Mouse (Mus musculus) heart, postnatal 4 days (tissue): ENCODE results near the gene Hebp1. TPM values are rescaled to one million over a fixed set of nuclear protein-coding genes. Genes with fewer than 3 reads are reported as not detected.

Source experiments
- DNase-seq: peaks from one replicate; pipeline ENCODE4 v3.0.0; 2021
- total RNA-seq, 2 experiments: library from RNA; stranded (reverse); gene quantifications; 2 replicates each; pipeline ENCODE4 v1.2.3; 2021

Hebp1 gene
- total RNA-seq, result 10 to 100 TPM; 45.0 to 59.6 TPM

DNA sequence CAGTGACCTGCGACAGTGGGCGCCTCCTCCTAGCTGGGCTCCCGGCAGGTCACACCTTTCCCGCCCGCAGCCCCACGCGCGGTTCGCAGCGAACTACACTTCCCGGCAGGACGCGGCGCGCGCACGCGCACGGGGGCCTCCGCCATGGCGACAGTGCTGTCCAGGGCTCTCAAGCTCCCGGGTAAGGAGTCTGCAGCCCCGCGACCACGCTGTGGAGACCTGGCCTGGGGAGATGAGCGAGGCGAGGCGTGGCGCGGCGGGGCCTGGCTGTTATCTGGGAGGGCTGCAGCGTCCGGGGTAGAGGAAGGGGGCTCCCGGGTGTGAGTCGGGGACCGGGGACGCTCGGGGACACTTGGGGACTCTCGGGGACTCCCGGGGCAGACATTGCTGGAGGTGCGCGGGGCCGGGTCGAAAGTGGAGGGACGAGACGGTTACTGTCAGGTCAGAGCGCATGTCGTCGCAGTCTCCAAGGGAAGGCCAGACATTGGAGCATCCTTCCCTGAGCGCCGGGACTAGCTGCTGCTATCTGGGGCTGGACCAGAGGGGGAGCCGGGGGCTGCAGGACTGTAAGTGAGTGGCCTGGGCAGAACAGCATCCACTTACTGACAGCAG, at the start of gene Hebp1, which contains the start of gene Fam234b:
Hebp1 (minus strand) TSS at position 102 of the 612 bp plus-strand sequence.
Fam234b (plus strand) TSS at position 57 of the 612 bp plus-strand sequence.
- peak; percentile 85 for DNase-seq

DNA sequence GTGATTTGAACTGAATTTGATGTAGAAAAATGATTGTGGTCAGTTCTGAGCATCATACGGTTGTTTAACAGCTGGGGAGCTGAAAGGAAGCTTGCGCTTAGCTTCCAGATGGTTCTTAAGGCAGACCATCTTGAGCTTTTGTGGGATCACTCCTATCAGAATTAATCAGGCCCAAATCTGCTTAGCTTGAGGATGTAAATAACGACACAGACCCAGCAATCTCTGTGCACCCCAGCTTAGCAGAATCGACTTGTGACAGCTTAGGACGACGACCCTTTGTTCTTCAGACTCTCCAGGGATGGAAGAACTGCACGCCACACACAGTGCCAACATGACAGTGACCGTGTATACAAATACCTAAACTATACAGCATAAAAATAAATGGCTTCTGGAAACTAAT, 47.8 kb upstream of the Hebp1 start:
- DNase-seq, result no peak

DNA sequence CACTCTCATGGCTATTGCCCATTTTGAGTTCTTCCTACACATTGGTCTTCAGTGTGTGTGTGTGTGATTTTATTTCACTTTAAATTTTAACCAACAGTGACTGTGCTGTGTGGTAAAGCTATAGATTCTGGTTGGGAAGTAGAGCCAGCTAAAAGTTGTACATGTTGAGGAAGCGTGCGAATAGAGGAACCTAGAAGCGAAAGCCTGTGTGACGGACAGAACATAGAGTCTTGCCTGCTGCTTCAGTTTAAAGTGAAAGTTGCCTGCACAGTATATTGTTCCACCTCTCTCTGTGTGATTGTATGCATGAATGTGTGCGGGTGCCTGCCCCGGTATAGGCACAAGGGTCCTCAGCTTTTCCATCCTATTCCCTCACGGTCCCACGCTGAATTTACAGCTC, 42.5 kb upstream of the Hebp1 start:
- no peak for DNase-seq

DNA sequence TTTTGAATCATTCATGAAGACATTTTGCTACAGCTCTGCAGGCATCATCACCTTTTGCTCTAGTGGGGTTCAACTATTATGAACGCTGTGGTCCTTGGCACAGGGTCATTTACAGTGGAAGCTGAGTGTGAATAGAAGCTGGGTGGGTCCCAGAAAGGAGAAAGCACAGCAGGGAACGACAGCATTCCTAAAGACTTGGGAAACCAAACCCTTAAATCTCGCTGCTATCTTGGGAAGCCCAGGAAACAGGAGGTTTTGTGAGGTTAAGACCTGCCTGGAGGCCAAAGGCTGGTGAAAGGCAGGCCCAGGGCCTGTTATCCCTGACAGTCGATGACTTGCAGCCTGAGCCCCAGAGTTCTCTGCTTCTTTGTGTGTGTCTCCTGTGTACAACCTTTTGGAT, 40.4 kb upstream of the Hebp1 start:
- no peak for DNase-seq

DNA sequence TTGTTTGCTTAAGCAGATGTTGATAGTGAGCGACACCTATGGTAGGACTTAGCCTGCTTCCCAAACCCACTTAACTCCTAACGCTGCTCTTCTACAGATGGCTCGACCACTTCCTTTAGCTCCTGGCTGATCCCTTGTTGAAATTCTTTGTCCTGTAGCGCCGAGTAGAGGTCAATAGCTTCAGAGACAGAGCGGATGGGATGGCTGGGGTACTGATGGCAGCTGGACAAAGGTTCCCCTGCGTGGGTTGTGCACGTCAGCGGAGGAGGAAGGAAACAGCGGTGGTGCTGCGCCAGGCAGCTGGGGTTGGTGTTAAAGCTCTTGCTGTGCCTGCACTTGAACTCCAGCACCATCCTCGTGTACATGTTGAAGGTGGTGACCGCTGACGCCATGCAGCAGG, 39.5 kb upstream of the Hebp1 start:
- peak; percentile 51 for DNase-seq

DNA sequence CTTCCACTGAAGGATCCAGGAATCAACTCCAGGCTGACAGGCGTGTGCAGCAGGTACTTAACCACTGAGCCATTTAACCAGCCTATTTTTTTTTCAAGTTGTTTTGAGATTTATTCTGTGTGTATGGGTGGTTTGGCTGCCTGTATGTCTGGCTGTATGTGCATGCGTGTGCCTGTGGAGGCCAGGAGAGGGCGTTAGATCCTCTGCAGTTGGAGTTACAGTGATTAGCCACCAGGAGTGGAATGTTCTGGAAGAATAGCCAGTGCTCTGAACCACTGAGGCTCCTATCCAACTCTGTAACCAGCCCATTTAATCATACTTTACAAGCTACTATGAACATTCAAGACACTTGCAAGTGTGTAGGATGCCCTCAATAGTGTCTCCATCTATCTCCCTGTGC, 38.8 kb upstream of the Hebp1 start:
- DNase-seq, result no peak

DNA sequence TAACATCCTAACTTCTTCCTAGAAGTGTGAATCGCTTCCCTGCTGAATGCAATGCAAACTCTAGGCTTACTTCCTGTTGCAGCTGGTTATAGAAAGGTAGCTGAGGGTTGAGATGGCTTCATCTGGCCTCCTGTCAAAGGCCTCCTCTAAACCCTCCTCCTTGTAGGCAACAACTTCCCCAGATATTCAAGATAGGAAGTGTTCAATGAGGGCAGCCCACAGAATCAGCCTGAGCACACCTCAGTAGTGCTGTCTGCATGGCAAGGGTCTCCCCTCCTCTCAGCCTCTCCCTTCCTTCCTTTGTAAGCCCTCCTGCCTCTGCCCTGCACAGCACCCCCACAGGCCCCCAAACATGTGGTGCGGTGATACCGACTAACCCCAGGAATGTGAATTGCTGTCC, 37.9 kb upstream of the Hebp1 start:
- no peak for DNase-seq

DNA sequence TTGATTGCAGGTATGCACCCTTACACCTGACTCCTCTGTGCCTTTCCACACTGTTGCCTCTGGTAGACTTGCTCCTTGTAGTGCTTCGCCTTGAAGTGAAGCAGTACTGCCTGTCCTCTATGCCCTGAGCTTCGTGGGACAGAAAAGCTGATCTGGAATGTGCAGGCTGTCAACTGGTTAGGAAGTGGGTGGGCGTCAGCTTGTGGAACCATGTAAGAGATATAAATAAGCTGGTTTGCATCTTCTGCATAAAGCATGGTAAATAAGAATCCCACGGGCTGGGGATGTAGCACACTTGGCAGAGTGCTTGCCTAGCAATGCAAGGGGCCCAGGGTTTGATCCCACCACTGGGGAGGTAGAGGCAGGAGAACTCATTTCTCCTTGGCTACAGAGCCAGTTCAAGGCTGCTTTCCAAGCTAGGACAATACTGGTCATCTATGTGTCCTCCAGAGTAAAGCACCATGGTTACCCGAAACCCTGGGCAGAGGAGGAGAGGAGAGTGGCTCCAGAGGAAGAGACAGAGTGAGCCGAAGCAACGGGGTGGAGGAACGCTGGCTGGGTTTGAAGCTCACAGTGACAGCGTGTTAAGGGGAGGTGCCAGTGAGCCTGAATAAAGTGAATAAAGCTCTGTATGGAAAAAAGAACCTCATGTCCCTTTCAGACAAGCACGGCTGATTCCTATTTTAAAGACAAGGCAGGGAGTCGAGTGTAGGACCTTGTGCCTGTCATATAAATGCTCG, 34.8 kb upstream of the Hebp1 start:
- DNase-seq, result no peak

DNA sequence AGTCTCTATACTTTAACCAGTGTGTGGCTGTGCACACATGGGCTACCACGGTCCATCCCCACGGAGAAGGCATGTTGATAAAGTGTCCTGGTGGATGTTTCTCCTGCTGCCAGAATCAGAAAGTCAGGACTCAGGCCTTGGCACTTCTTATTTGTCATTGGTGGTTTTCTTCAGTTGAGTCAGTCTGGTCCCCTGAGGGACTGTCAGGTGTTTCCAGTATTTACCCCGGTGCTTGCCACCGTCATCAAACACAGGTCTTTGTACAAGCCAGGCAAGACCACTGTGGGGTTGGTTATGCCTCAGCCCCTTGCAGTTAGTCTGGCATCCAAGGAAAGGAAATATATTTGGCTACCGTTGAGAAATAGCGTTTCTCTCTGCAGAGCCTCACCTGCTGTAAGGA, 32.8 kb upstream of the Hebp1 start:
- DNase-seq, result no peak

DNA sequence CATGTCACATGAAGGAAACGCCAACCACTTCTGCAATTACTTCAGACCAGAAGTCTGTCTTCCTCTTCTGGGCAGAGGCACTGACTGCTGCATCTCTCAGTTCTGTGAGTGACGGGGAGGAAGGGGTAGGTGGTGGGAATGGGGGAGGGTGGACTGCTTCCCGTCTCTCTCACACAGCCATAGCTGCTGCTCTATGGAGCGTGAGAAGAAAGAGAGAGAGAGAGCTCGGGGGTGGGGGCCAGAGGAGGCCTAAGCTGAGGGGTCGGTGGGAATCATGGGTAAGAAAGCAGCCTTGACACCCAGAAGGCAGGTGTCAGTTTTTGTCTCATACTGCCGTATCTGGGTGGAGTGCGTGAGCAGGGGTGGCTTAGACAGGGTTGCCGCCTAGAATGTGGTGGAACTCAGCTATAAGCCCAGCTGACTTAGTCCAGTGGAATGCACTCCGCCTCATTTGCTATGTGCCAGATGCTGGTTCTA, 30.7 kb upstream of the Hebp1 start:
- no peak for DNase-seq

DNA sequence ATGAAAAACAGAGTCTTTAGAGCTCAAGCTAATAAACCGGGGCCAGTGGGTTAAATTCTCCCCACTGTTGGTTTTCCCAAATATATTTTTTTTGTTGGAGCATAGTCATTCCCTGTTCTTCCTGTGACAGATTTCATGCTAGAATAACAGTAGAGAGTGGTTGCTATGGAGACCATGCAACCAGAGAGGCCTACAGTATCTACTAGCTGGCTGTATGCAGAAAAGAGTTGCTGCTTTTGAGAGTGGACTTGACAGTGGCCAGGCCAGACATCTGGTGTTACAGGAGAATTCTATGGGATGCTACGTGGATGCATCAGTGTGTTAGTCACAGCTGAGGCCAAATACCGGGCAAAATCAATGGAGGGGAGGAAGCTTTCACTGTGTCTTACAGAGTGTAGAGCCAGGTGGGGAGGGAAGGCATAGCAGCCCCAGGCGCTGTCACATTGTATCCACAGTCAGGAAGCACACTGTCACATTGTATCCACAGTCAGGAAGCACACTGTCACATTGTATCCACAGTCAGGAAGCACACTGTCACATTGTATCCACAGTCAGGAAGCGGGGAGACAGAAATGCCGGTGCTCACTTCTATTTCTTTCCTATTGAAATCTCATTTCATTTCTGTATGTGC, 26.1 kb upstream of the Hebp1 start:
- no peak for DNase-seq

DNA sequence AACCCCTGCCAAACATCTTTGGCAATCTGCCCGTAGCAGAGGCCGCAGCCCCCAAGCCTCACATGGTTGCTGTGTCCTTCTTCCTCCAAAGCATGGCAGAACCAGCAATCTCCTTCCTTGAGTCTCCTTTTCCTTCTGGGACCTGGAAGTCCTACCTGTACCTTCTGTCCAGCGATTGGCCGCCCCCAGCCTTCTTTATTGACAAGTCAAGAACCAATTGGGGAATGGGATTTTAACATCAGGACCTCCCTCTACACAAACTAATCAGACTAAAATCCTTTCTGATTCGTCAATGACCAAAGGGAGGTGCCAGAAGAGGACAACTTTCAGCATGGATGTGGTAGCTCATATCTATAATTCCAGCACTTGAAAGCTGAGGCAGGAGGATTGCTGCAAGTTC, 22.1 kb upstream of the Hebp1 start:
- no peak for DNase-seq

DNA sequence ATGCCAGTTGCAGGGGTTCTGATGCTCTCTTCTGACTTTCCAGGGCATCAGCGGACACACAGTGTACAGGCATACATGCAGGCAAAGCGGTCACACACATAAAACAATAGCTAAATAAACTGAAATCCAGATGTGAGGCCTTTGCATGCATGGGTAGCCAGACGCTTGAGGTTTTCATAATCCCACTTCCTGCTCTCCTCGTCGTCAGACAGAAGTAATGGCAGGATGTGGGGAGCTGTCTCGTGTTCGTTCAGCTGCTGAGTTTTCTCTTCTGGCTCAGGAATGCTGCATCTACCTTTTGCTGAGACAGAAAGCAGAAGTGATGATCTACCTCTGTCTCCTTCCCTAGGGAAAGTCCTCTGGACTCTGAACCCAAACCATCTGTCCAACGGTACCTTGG, 20.5 kb upstream of the Hebp1 start:
- no peak for DNase-seq

DNA sequence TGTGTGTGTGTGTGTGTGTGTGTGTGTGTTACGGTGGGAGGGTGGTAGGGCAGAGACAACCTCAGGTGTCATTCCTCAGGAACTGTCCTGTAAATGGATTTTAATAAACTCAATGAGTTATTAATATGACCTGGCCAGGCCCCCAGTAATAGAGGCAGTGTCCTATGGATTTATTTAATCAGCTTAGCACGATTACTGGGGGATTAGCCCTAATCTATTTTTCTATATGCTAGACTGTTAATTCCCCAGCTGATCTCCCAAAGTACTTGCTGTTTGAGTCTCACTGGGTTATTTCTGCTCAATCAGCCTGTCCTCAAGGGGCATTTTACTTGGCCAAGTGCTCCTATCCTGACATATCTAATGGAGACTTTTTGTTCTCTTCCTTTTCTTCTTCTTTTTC, 14.8 kb upstream of the Hebp1 start:
- DNase-seq, result no peak

DNA sequence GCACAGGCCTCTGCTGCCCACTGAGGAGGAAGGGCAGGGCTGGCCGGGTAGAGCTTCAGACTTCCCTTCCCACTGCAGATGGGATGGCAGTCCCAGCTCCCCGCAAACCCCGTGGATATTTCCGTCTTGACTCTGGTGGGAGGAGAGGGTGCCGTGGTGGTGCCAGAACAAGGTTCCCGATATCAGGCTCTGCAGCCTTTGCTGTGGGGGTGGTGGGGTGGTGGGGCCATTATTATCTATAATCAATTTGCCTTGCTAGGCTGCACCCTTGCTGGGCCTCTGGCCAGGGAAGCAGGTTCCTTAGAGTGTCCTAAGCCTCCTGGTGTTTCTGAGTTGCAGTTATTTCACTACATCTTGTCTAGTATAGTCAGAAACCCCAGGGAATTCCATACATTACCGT, 13.3 kb upstream of the Hebp1 start:
- DNase-seq, result no peak

DNA sequence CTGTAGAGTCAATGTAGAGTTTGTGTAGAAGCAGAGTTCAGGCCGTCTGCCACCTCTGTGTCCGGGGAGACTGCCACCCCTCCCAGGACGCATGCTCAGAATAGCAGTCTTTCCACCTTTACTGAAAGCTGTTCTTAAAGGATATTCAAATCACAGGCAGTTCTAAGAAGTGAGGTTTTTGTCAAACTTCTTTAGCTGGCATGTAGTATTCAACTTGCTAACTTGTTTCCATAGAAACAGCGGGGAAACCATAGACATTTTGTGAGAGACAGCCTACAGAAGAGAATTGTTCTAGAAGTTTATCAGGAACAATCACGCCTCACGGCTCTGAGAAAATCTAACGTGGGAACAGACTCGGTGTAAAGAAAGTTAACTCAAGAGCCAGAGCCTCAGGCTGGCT, 9.1 kb upstream of the Hebp1 start:
- no peak for DNase-seq

DNA sequence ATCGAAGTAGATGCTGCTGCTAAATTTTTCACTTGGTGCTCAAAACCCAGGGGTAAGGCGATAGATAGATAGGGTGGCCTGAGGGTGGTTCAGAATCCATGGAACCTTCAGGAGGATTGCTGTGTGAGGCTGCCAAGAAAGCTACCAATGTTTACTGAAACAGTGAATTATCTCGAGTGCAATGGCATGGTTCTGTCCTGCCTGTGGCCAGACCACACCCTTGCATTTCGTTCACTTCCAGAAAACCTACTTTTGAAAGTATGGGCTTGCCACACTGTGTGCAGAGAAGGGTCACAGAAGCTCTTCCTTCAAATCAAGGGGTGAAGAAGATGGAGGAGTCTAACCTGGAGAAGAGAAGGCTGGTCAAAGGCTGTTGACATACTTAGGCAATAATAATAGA, 8.0 kb upstream of the Hebp1 start:
- DNase-seq, result no peak

DNA sequence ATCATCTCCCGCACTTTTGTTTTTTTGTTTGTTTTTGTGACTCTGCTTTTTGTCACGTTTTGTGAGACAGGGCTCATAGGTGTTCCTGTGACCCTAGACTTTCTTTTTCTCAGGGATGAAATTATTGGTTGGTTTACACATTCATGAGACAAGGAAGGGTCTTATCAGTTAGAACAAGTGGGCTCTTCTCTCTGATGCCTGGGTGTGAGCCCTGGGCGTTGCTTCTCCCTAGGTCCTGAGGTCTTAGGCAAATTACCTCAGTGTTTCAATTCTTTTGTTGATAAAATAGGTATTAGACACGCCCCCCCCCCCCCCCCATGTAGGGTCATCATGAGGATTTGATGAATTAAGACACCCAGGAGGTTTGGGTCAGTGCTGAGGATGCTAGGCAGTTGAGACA, 7.0 kb upstream of the Hebp1 start:
- no peak for DNase-seq

DNA sequence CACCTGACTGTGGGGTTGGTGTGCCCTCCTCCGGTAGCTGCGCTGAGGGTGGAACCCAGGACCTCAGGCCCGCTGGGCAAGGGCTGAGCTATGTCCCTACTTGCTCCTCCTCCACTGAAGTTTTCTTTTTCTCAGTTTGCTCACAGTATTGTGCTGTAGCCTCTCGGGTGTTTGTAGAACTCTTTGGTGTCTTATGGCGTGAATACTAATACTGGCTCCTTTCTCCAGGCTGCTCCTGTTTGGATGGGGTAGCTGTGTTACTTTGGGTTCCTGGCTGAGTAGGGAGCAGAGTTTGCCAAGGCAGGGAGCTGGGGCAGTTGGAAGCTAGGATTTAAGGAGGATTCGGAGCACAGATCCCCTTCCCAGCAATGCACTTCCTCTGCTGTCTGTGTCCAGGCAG, 5.9 kb upstream of the Hebp1 start:
- no peak for DNase-seq

DNA sequence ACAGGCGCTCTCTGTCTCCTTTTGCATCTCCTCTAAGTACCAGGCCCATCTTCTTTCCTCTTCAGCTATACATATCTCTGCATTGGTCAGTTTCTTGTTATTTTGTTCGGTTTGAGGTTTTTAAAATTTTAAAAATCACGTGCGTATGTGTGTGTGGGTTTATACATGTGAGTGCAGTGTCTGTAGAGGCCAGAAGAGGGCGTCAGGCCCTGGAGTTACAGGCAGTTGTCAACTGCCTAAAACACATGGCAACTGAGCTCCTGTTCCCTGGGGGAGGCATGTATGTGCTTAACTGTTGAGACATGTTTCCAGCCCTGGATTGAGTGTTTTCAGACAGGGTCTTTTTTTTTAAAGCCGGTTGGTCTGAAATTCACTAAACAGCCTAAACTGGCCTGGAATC, 4.8 kb upstream of the Hebp1 start:
- DNase-seq, result no peak

DNA sequence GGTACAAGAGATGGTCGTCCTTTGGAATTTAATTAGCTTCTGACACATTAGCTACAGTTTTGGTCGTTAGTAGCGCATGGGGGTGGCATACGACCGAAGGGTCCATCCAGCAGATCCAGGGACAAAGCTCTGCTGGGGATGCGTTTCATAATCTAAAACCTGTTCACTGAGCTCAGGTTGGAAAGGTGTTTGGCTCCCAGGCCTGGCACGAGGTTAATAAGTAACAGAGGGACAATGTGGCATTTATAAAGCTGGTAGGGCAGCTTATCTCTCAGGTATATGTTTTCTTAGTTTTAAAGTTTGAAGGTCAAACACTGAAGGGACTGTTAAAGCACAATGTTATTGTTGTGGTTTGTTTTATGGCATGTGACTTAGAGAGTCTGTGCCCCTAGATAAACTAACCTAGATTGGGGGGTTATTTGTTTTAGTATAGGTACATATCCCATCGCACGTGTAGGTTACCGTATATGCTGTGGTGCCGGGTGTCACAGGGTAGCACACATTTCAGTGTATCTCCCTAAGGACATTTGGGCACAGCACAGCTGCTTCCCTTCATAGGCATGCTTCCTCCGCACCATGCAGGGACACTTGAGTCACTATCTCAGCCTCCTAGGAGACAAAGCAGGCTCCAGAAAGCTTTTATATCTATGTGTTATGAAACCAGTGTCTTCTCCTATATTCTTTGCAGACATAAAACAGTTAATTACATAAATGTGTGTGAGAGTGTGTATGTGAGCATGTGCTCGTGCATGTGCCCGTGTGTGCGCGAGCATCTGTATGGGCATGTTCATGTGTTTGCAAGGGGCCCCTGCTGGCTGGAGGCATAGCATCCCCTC, 2.5 kb upstream of the Hebp1 start:
- no peak for DNase-seq

DNA sequence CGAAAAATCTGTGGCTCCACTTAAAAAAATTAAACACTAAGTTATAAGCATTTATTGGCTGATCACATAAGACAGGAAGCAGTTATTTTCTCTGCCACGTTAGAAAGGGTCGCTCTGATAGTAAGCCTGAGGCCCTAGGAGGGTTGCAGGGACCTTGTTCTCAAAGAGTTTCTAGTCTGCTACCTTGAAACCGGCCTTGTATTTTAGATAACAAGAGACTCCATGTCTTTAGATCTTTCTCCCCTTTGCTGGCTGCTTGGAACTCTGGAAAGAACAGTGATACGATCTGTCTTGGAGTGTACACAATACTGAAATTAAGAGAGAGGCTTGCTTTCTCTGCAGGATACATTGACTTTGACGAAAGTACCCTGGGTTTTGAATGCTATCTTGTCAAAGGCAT, 904 bp upstream of the Hebp1 start:
- DNase-seq, result no peak

DNA sequence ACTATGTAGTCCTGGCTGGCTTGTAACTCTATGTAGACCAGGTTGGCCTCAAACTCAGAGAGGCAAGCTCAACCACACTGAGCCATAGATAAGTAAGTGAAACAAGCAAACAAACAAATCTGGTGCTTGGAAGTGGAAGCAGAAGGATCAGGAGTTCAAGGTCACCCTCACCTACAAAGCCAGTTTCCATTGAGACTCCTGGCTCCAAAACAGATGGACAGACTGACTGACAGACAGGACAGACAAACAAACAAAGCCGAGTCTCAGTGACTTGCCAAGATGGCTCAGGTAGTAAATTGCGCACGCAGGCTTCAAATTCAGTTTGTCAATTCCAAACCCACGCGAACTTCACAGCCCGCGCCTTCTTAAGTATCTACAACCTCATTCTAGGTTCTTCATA, 376 bp downstream of the Hebp1 start:
- no peak for DNase-seq
